Mouse (Mus musculus) frontal cortex, adult 2 months (tissue): ENCODE results near the gene Il16. TPM values are rescaled to one million over a fixed set of nuclear protein-coding genes. Genes with fewer than 3 reads are reported as not detected.
"Not testable (repeated sequence)": the region's sequence is repeated elsewhere in the genome, so short reads cannot be mapped to it uniquely, and the experiment has no call there.

Experiments used
- DNase-seq, 2 experiments: peaks; one replicate each; pipeline ENCODE4 v3.0.0; 2022; ENCODE audit warnings: low spot score in 1 of 2; ENCODE audit errors: extremely low spot score in 1 of 2
- polyA plus RNA-seq: library from polyadenylated mRNA; depleted of rRNA; stranded (reverse); fragments of >200 nt; gene quantifications from 2 replicates; pipeline ENCODE4 v1.2.3, GENCODE M21; 2012

Gene Il16
- polyA plus RNA-seq, 1 experiment = 2.0 TPM

DNA sequence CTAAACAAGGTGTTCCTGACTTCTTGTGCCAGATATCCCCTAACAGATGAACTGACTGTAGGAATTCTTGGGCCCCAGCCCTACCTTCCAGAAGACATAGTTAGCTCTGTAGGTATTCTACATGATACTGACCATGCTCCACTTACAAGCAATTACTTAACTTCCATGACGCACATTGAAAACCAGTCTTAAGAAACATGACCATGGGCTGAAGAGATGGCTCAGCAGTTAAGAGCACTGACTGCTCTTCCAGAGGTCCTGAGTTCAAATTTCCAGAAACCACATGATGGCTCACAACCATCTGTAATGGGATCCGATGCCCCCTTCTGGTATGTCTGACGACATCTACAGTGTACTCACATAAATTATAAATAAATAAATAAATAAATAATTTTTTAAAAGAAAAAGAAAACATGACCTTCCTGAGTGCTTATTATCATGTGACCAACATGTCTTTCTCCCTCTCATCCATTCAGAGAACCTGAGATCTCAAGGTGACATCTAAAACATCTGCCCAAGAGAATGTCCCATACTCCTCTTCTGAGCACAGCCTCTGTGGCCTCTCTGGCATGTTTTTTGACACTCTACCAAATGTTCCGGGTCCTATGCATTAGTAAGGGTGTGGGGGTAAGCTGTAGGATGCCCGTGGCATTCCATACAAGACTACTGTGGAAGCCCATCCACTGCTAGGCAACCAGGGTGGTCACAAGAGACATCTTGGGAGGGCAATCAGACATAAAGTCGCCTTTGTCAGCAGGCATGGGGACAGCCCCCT lies 9.0 kb downstream of the Il16 start:
- no peak for DNase-seq

DNA sequence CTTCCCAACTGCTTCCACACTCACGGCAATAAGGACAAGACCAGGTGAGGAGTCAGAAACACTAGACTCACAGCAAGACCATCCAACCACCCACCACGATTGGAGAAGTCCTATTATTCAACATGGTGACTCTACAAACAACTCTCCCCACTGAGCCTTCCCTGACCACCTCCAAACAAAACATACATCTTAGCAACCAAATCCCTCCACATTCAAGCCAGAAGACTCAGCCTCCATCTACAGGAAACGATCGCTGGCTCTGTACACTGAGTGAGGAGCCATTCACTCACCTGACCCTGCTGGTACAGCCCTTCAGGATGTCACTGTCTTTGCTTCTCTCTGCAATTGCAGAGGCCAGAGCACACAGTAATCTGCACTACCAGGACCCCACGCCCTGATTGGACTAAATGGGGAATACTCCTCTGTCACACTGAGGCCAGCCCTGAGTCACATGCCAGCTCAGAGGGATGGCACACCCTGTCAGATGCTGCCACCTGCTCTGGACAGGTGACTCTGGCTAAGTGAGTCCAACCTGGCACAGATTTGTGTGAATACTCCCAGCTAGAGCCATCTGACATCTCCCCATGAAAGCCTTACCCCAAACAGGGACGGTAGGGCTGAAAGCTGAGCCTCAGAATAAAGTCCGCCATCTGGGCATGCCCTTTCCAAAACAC lies 10.3 kb downstream of the Il16 start:
- DNase-seq = no peak

- DNase-seq = no peak
Observed at GRCm38 (mm10) chr7:83734671-83735082, 10.8 kb downstream of the Il16 start.

GRCm38 (mm10) chr7:83734246-83734645 lies 11.3 kb downstream of the Il16 start:
- DNase-seq = no peak

- no peak for DNase-seq
Observed at GRCm38 (mm10) chr7:83732781-83733180, 12.7 kb downstream of the Il16 start.

- no peak for DNase-seq
Observed at GRCm38 (mm10) chr7:83731961-83732666, 13.4 kb downstream of the Il16 start.

GRCm38 (mm10) chr7:83731297-83731696 lies 14.2 kb downstream of the Il16 start:
- DNase-seq = no peak

DNA sequence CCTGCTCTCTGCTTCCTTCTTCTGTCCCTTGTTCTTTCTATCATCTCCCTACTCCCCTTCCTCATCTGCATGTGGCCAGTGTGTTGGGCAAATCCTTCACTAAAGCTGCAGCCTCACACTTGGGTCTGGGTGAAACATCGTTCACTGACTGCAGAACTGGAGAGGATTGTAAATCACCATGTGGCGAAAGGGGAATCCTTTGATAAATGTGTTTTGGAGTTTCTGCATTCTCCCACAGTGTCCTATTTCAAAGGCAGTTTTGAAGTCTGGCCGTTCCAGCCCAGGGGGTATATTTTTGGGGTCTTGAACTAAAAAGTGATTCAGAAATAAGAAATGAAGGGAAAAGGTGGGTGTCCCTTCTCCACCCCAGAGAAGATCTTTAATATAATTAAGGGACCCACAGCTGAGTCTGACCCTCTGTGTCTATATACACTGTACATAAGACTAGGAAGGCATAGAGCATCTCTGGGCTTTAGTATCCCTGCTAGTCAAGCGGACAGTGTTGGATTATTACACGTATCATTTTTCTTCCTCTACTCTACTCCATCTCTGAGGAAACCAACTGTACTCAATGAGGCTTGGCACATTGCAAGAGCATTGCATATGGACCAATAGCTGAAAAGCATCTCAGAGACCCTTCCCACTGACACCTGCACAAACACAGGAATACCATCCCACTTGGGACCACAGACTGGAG lies 18.4 kb downstream of the Il16 start:
- no peak for DNase-seq

GRCm38 (mm10) chr7:83725801-83726200 lies 19.7 kb downstream of the Il16 start:
- DNase-seq = no peak

- no peak for DNase-seq
Observed at GRCm38 (mm10) chr7:83724541-83724940, 21.0 kb downstream of the Il16 start.

- DNase-seq = no peak
Observed at GRCm38 (mm10) chr7:83723954-83724353, 21.6 kb downstream of the Il16 start.

DNA sequence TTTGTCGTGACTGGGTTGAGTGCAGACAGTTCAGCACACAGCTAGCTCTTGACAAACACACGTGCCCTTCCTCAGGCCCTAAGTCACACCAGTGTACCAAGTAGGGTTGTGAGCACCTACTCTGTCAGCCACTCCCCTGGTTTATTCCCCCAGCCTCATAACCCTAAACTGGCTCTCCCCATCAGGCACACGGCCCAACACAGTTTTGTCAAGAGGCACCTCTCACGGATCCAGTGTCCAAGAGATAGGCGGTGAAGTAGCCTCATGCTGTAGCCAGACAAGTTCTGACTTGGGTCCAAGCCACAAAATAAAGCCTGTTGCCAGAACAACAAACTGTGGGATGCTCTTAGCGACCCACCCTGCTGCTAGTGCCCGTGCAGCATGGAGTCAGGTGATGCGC lies 22.3 kb downstream of the Il16 start:
- DNase-seq = no peak

GRCm38 (mm10) chr7:83722485-83722884 lies 23.0 kb downstream of the Il16 start:
- no peak for DNase-seq

- no peak for DNase-seq
Observed at GRCm38 (mm10) chr7:83720231-83720630, 25.3 kb downstream of the Il16 start.

DNA sequence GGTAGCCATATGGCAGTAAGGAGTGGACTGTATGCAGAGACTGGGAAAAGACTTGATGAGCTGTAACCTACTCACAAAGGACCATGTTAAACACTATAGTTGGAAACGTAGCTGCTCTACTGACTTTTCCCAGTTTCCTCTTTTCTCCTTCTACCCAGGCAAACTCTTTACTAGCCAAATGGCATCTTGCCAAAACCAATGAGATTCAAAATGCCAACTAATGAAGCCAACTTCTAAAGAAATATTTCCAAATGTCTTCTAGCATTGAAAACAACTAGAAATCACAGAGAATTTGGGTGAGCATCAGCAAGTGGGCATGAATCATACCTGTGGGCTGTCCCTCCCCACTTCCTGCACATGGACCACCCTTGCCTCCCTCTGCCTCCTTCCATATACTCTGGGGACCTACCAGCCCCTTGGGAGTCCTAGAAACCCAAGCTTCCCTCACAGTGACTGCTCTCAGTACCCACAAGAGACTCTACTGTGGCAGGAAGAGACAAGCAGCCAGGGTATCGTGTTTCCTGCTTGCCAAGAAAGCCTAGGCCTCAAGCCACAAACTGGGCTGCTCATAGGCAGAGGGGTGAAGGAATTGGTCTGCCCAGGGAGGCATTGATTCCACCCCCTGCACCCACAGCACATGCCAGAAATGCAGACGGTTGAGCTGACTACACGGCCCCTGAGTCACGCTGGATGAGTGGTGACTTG lies 28.4 kb downstream of the Il16 start:
- DNase-seq = peak in 1 of 2 experiments; percentile 9

DNA sequence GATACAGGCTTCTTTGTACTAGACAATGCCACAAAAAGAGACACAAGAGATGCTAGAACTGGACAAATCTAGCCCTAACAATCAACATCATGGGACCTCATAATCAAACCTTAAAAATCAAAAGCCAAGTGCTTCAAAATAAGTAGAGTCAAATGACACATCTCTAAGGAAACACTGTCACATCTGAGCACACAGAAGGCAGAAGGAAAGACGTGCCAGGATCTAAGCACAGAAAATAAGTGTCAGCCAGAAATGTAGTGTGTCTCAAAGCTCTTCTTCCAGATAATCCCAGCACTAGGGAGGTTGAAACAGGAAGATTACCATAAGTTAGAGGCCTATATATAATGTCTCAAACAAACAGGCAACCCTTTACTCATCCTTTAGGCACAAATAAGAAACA lies 31.9 kb downstream of the Il16 start:
- DNase-seq = no peak

GRCm38 (mm10) chr7:83711676-83712259 lies 33.8 kb downstream of the Il16 start:
- not testable (repeated sequence) for DNase-seq

- DNase-seq = no peak
Observed at GRCm38 (mm10) chr7:83703046-83703775, 42.3 kb downstream of the Il16 start.

GRCm38 (mm10) chr7:83699066-83699745 lies 46.3 kb downstream of the Il16 start:
- DNase-seq = no peak
